Mouse (Mus musculus) cerebellum, adult 2 months (tissue): ENCODE measurements at regions not wholly inside any gene's neighbourhood (a gene's known extent, or its start where the extent isn't known, plus 50 kb on each side); places are given as distances from the start of the nearest gene placed in this dataset.
A peak's percentile ranks its signal among the peaks of the same experiment; 100 is the strongest.

Experiments
- DNase-seq, 2 experiments: peaks; one replicate each; pipeline ENCODE4 v3.0.0; 2021
- H3K27ac ChIP-seq: fragments of 200-500 bp; 2 replicates; pipeline ENCODE4 v1.5.1; 2012; ENCODE audit warnings: low read length, control low read depth, inconsistent platforms; ENCODE audit not compliant: insufficient read depth
- H3K27me3 ChIP-seq: fragments of 200-500 bp; 2 replicates; pipeline ENCODE4 v1.6.1; 2012; ENCODE audit warnings: inconsistent platforms, mild to moderate bottlenecking, low read length, moderate library complexity; ENCODE audit not compliant: control insufficient read depth, insufficient read depth
- H3K4me1 ChIP-seq: fragments of 200-500 bp; 2 replicates; pipeline ENCODE4 v1.6.1; 2011; ENCODE audit warnings: low read length; ENCODE audit not compliant: control insufficient read depth, insufficient read depth
- H3K4me3 ChIP-seq: fragments of 200-500 bp; replicated peaks from 2 replicates; pipeline ENCODE3; 2011; ENCODE audit warnings: mild to moderate bottlenecking, low read depth, low read length, control low read depth; ENCODE audit not compliant: insufficient read depth
- CTCF ChIP-seq: fragments of 200-500 bp; IDR thresholded peaks from 2 replicates; pipeline ENCODE4 v1.5.1; 2011; ENCODE audit warnings: low read depth, mild to moderate bottlenecking, control low read depth, low read length, moderate library complexity, borderline replicate concordance; ENCODE audit not compliant: insufficient read depth
- POLR2A ChIP-seq: fragments of 200-500 bp; IDR thresholded peaks from 2 replicates; pipeline ENCODE4 v1.6.1; 2011; ENCODE audit warnings: low read length, control low read depth, borderline replicate concordance; ENCODE audit not compliant: insufficient read depth
- WGBS: fragments of 180-500 bp; shearing (Covaris S2); methylation state at CpG from one replicate; pipeline ENCODE4 v1.1.7; 2018; 5-methylcytosine and 5-hydroxymethylcytosine counted together

- no peaks in the 10 kb centered on the region for H3K4me1 ChIP-seq
- no peak overlapping the region for H3K4me3 ChIP-seq
- DNase-seq = peak in 1 of 2 experiments; percentile 2
- TF ChIP-seq POLR2A = no peak
- no peak for TF ChIP-seq CTCF
- no peaks in the 10 kb centered on the region for H3K27me3 ChIP-seq
- no peak overlapping the region for H3K27ac ChIP-seq
These were observed 810.5 kb downstream of the Efnb2 start for GRCm38 (mm10) chr8:7850573-7850972.

- WGBS = 37% methylated on average over 5 of the region's 5 CpGs
- no peak for DNase-seq
- Histone ChIP-seq H3K4me3 (no peak overlapping the region), H3K4me1 (no peaks in the 10 kb centered on the region), H3K27ac (no peak overlapping the region), H3K27me3 (no peaks in the 10 kb centered on the region)
- TF ChIP-seq POLR2A = no peak
- no peak for TF ChIP-seq CTCF
These were observed 829.1 kb downstream of the Efnb2 start for GRCm38 (mm10) chr8:7831948-7832347.

GRCm38 (mm10) chr8:7827811-7828210 is 833.2 kb downstream of the Efnb2 start:
- no peaks in the 10 kb centered on the region for H3K4me1 ChIP-seq
- H3K4me3 ChIP-seq = no peak overlapping the region
- TF ChIP-seq CTCF = no peak
- no peak for TF ChIP-seq POLR2A
- DNase-seq = no peak
- H3K27ac ChIP-seq = no peak overlapping the region
- WGBS = 49% methylated on average over 1 of the region's 1 CpGs
- no peaks in the 10 kb centered on the region for H3K27me3 ChIP-seq

GRCm38 (mm10) chr8:7808395-7808794 is 852.6 kb downstream of the Efnb2 start:
- DNase-seq = no peak
- TF ChIP-seq CTCF (no peak), POLR2A (no peak)
- H3K27me3 ChIP-seq = no peaks in the 10 kb centered on the region
- 87% methylated on average over 1 of the region's 1 CpGs for WGBS
- H3K27ac ChIP-seq = no peak overlapping the region
- H3K4me3 ChIP-seq = no peak overlapping the region
- H3K4me1 ChIP-seq = no peaks in the 10 kb centered on the region

GRCm38 (mm10) chr8:7799221-7799620 is 861.8 kb downstream of the Efnb2 start:
- no peak for DNase-seq
- Histone ChIP-seq H3K4me3 (no peak overlapping the region), H3K27ac (no peak overlapping the region), H3K4me1 (no peaks in the 10 kb centered on the region), H3K27me3 (no peaks in the 10 kb centered on the region)
- TF ChIP-seq CTCF (no peak), POLR2A (no peak)
- 60% methylated on average over 3 of the region's 3 CpGs for WGBS

- 84% methylated on average over 4 of the region's 4 CpGs for WGBS
- TF ChIP-seq POLR2A (no peak), CTCF (no peak)
- Histone ChIP-seq H3K27me3 (no peaks in the 10 kb centered on the region), H3K4me1 (no peaks in the 10 kb centered on the region), H3K27ac (no peak overlapping the region), H3K4me3 (no peak overlapping the region)
- DNase-seq = no peak
These were observed 864.9 kb downstream of the Efnb2 start for GRCm38 (mm10) chr8:7796156-7796555.

GRCm38 (mm10) chr8:7763820-7764219 is 897.2 kb downstream of the Efnb2 start:
- 80% methylated on average over 3 of the region's 3 CpGs for WGBS
- Histone ChIP-seq H3K27me3 (no peaks in the 10 kb centered on the region), H3K27ac (no peak overlapping the region), H3K4me1 (no peaks in the 10 kb centered on the region), H3K4me3 (no peak overlapping the region)
- no peak for DNase-seq
- TF ChIP-seq CTCF (no peak), POLR2A (no peak)

- WGBS = 50% methylated on average over 4 of the region's 4 CpGs
- no peaks in the 10 kb centered on the region for H3K27me3 ChIP-seq
- no peak overlapping the region for H3K27ac ChIP-seq
- H3K4me3 ChIP-seq = no peak overlapping the region
- no peak for DNase-seq
- no peak for TF ChIP-seq CTCF
- TF ChIP-seq POLR2A = no peak
- H3K4me1 ChIP-seq = no peaks in the 10 kb centered on the region
These were observed 900.1 kb downstream of the Efnb2 start for GRCm38 (mm10) chr8:7760987-7761386.

- TF ChIP-seq CTCF = no peak
- no peak for DNase-seq
- Histone ChIP-seq H3K27ac (no peak overlapping the region), H3K4me3 (no peak overlapping the region), H3K27me3 (no peaks in the 10 kb centered on the region), H3K4me1 (no peaks in the 10 kb centered on the region)
- 83% methylated on average over 2 of the region's 2 CpGs for WGBS
These were observed 928.3 kb downstream of the Efnb2 start for GRCm38 (mm10) chr8:7732726-7733125.
